Mouse (Mus musculus): ENCODE data around the gene Fbxw7. TPM values are rescaled to one million over a fixed set of nuclear protein-coding genes. Genes with fewer than 3 reads are reported as not detected.
A peak's percentile ranks its signal among the peaks of the same experiment; 100 is the strongest.

The Fbxw7 gene
- polyA plus RNA-seq, 1 experiment = 3.4 TPM

GRCm38 (mm10) chr3:84867991-84868390 is 52.9 kb downstream of the Fbxw7 start:
- WGBS = 44% methylated on average over 1 of the region's 1 CpGs
- Histone ChIP-seq H3K27me3 (ENCODE audit: control insufficient read depth, insufficient read depth, low read length) (no peaks in the 10 kb centered on the region), H3K4me1 (ENCODE audit: control insufficient read depth, insufficient read depth, insufficient read length) (peaks cover 2% of the 10 kb centered on the region; the same call in 1 of the 2 replicates), H3K36me3 (ENCODE audit: control insufficient read depth, insufficient read depth, low read length) (no peaks in the 10 kb centered on the region; the same call in none of the 2 replicates), H3K4me3 (ENCODE audit: extremely low read depth, insufficient read depth, insufficient read length) (no peak overlapping the region), H3K27ac (ENCODE audit: insufficient read depth, low read length) (no peak overlapping the region)
- no peak for DNase-seq (ENCODE audit: low read depth in 1 of 2, low spot score in 2 of 2)
- TF ChIP-seq POLR2A (IDR thresholded peaks at IDR 0.05; ENCODE audit: low read depth, low read length) (no peak), CTCF (IDR thresholded peaks at IDR 0.05; ENCODE audit: extremely low read depth, insufficient read depth, insufficient read length, insufficient replicate concordance) (no peak)

- H3K4me3 ChIP-seq (ENCODE audit: extremely low read depth, insufficient read depth, insufficient read length) = no peak overlapping the region
- H3K36me3 ChIP-seq (ENCODE audit: control insufficient read depth, insufficient read depth, low read length) = peaks cover 1% of the 10 kb centered on the region
- TF ChIP-seq POLR2A (IDR thresholded peaks at IDR 0.05; ENCODE audit: low read depth, low read length) (no peak), CTCF (IDR thresholded peaks at IDR 0.05; ENCODE audit: extremely low read depth, insufficient read depth, insufficient read length, insufficient replicate concordance) (no peak)
- H3K27ac ChIP-seq (ENCODE audit: insufficient read depth, low read length) = no peak overlapping the region
- H3K27me3 ChIP-seq (ENCODE audit: control insufficient read depth, insufficient read depth, low read length) = no peaks in the 10 kb centered on the region
- peaks cover 2% of the 10 kb centered on the region; the same call in 1 of the 2 replicates for H3K4me1 ChIP-seq (ENCODE audit: control insufficient read depth, insufficient read depth, insufficient read length)
- no peak for DNase-seq (ENCODE audit: low read depth in 1 of 2, low spot score in 2 of 2)
These were observed 55.1 kb downstream of the Fbxw7 start for GRCm38 (mm10) chr3:84870126-84870525.

- Histone ChIP-seq H3K27me3 (ENCODE audit: control insufficient read depth, insufficient read depth, low read length) (no peaks in the 10 kb centered on the region), H3K27ac (ENCODE audit: insufficient read depth, low read length) (no peak overlapping the region), H3K4me1 (ENCODE audit: control insufficient read depth, insufficient read depth, insufficient read length) (no peaks in the 10 kb centered on the region), H3K4me3 (ENCODE audit: extremely low read depth, insufficient read depth, insufficient read length) (no peak overlapping the region), H3K36me3 (ENCODE audit: control insufficient read depth, insufficient read depth, low read length) (peaks cover 1% of the 10 kb centered on the region; the same call in 1 of the 2 replicates)
- 92% methylated on average over 9 of the region's 9 CpGs for WGBS
- DNase-seq (ENCODE audit: low read depth in 1 of 2, low spot score in 2 of 2) = no peak
- TF ChIP-seq POLR2A (IDR thresholded peaks at IDR 0.05; ENCODE audit: low read depth, low read length) = no peak
- no peak for TF ChIP-seq CTCF (IDR thresholded peaks at IDR 0.05; ENCODE audit: extremely low read depth, insufficient read depth, insufficient read length, insufficient replicate concordance)
These were observed 60.2 kb downstream of the Fbxw7 start for GRCm38 (mm10) chr3:84875306-84875705.

GRCm38 (mm10) chr3:84876211-84876610 is 61.1 kb downstream of the Fbxw7 start:
- H3K36me3 ChIP-seq (ENCODE audit: control insufficient read depth, insufficient read depth, low read length) = peaks cover 1% of the 10 kb centered on the region; the same call in 1 of the 2 replicates
- H3K27ac ChIP-seq (ENCODE audit: insufficient read depth, low read length) = no peak overlapping the region
- DNase-seq (ENCODE audit: low read depth in 1 of 2, low spot score in 2 of 2) = no peak
- no peak for TF ChIP-seq CTCF (IDR thresholded peaks at IDR 0.05; ENCODE audit: extremely low read depth, insufficient read depth, insufficient read length, insufficient replicate concordance)
- no peak for TF ChIP-seq POLR2A (IDR thresholded peaks at IDR 0.05; ENCODE audit: low read depth, low read length)
- 94% methylated on average over 4 of the region's 4 CpGs for WGBS
- H3K27me3 ChIP-seq (ENCODE audit: control insufficient read depth, insufficient read depth, low read length) = no peaks in the 10 kb centered on the region
- H3K4me3 ChIP-seq (ENCODE audit: extremely low read depth, insufficient read depth, insufficient read length) = no peak overlapping the region
- no peaks in the 10 kb centered on the region for H3K4me1 ChIP-seq (ENCODE audit: control insufficient read depth, insufficient read depth, insufficient read length)

- DNase-seq (ENCODE audit: low read depth in 1 of 2, low spot score in 2 of 2) = peak; percentile 38 to 44
- 29% methylated on average over 11 of the region's 11 CpGs for WGBS
- TF ChIP-seq CTCF (IDR thresholded peaks at IDR 0.05; ENCODE audit: extremely low read depth, insufficient read depth, insufficient read length, insufficient replicate concordance) (no peak), POLR2A (IDR thresholded peaks at IDR 0.05; ENCODE audit: low read depth, low read length) (no peak)
- 0 out of 2 replicates have a peak overlapping the region, but pooled peaks have one; percentile 8 for H3K27ac ChIP-seq (ENCODE audit: insufficient read depth, low read length)
- H3K27me3 ChIP-seq (ENCODE audit: control insufficient read depth, insufficient read depth, low read length) = no peaks in the 10 kb centered on the region
- H3K36me3 ChIP-seq (ENCODE audit: control insufficient read depth, insufficient read depth, low read length) = peaks cover 2% of the 10 kb centered on the region; the same call in 1 of the 2 replicates
- H3K4me1 ChIP-seq (ENCODE audit: control insufficient read depth, insufficient read depth, insufficient read length) = no peaks in the 10 kb centered on the region; the same call in 1 of the 2 replicates
- no peak overlapping the region for H3K4me3 ChIP-seq (ENCODE audit: extremely low read depth, insufficient read depth, insufficient read length)
These were observed 68.9 kb downstream of the Fbxw7 start for GRCm38 (mm10) chr3:84883817-84884483.

GRCm38 (mm10) chr3:84889648-84890047 is 74.6 kb downstream of the Fbxw7 start:
- H3K36me3 ChIP-seq (ENCODE audit: control insufficient read depth, insufficient read depth, low read length) = peaks cover 2% of the 10 kb centered on the region; the same call in 1 of the 2 replicates
- TF ChIP-seq CTCF (IDR thresholded peaks at IDR 0.05; ENCODE audit: extremely low read depth, insufficient read depth, insufficient read length, insufficient replicate concordance) (no peak), POLR2A (IDR thresholded peaks at IDR 0.05; ENCODE audit: low read depth, low read length) (no peak)
- no peak overlapping the region for H3K4me3 ChIP-seq (ENCODE audit: extremely low read depth, insufficient read depth, insufficient read length)
- no peaks in the 10 kb centered on the region for H3K4me1 ChIP-seq (ENCODE audit: control insufficient read depth, insufficient read depth, insufficient read length)
- no peaks in the 10 kb centered on the region for H3K27me3 ChIP-seq (ENCODE audit: control insufficient read depth, insufficient read depth, low read length)
- 72% methylated on average over 1 of the region's 1 CpGs for WGBS
- no peak for DNase-seq (ENCODE audit: low read depth in 1 of 2, low spot score in 2 of 2)
- H3K27ac ChIP-seq (ENCODE audit: insufficient read depth, low read length) = no peak overlapping the region

GRCm38 (mm10) chr3:84890983-84891382 is 75.9 kb downstream of the Fbxw7 start:
- TF ChIP-seq CTCF (IDR thresholded peaks at IDR 0.05; ENCODE audit: extremely low read depth, insufficient read depth, insufficient read length, insufficient replicate concordance) (no peak), POLR2A (IDR thresholded peaks at IDR 0.05; ENCODE audit: low read depth, low read length) (no peak)
- 98% methylated on average over 5 of the region's 5 CpGs for WGBS
- no peak overlapping the region for H3K4me3 ChIP-seq (ENCODE audit: extremely low read depth, insufficient read depth, insufficient read length)

More at GRCm38 (mm10) chr3:84890983-84891382, 75.9 kb downstream of the Fbxw7 start:
- no peaks in the 10 kb centered on the region for H3K27me3 ChIP-seq (ENCODE audit: control insufficient read depth, insufficient read depth, low read length)
- DNase-seq (ENCODE audit: low read depth in 1 of 2, low spot score in 2 of 2) = no peak
- peaks cover 2% of the 10 kb centered on the region; the same call in 1 of the 2 replicates for H3K36me3 ChIP-seq (ENCODE audit: control insufficient read depth, insufficient read depth, low read length)
- no peak overlapping the region for H3K27ac ChIP-seq (ENCODE audit: insufficient read depth, low read length)
- H3K4me1 ChIP-seq (ENCODE audit: control insufficient read depth, insufficient read depth, insufficient read length) = no peaks in the 10 kb centered on the region

Data from spleen, adult 2 months (tissue).